Mouse (Mus musculus) thymus, adult 2 months (tissue): ENCODE measurements around the gene Ubash3b. TPM values are rescaled to one million over a fixed set of nuclear protein-coding genes. Genes with fewer than 3 reads are reported as not detected.

Experiments used
- DNase-seq: peaks from one replicate; pipeline ENCODE4 v3.0.0; 2021
- H3K27ac ChIP-seq: fragments of 200-500 bp; 2 replicates; pipeline ENCODE4 v1.5.1; 2012; ENCODE audit warnings: low read length, control low read depth; ENCODE audit not compliant: control insufficient read depth, insufficient read depth
- H3K27me3 ChIP-seq: fragments of 200-500 bp; 2 replicates; pipeline ENCODE4 v1.6.1; 2012; ENCODE audit warnings: mild to moderate bottlenecking, low read length, moderate library complexity, mixed read lengths; ENCODE audit not compliant: control insufficient read depth, insufficient read depth
- H3K36me3 ChIP-seq: fragments of 200-500 bp; 2 replicates; pipeline ENCODE4 v1.6.1; 2012; ENCODE audit warnings: mild to moderate bottlenecking, low read length, moderate library complexity; ENCODE audit not compliant: control insufficient read depth, insufficient read depth
- H3K4me1 ChIP-seq: fragments of 200-500 bp; replicated peaks from 2 replicates; pipeline ENCODE4 v1.6.1; 2012; ENCODE audit warnings: low read length; ENCODE audit not compliant: control insufficient read depth, insufficient read depth
- H3K4me3 ChIP-seq: fragments of 200-500 bp; 2 replicates; pipeline ENCODE4 v1.5.1; 2012; ENCODE audit warnings: mild to moderate bottlenecking, low read length, control low read depth, moderate library complexity; ENCODE audit not compliant: control insufficient read depth, insufficient read depth
- CTCF ChIP-seq: fragments of 200-500 bp; IDR thresholded peaks from 2 replicates; pipeline ENCODE4 v1.5.1; 2012; ENCODE audit warnings: mild to moderate bottlenecking, control low read depth, low read length, moderate library complexity, borderline replicate concordance; ENCODE audit not compliant: control insufficient read depth, poor library complexity, insufficient read depth; ENCODE audit errors: extremely low read depth
- POLR2A ChIP-seq: fragments of 200-500 bp; IDR thresholded peaks from 2 replicates; pipeline ENCODE4 v1.6.1; 2012; ENCODE audit warnings: mild to moderate bottlenecking, low read length, control low read depth, moderate library complexity; ENCODE audit not compliant: control insufficient read depth, poor library complexity, insufficient read depth; ENCODE audit errors: extremely low read depth
- WGBS: fragments of 180-500 bp; shearing (Covaris S2); methylation state at CpG from one replicate; pipeline ENCODE4 v1.1.7; 2018; 5-methylcytosine and 5-hydroxymethylcytosine counted together
- polyA plus RNA-seq: library from polyadenylated mRNA; depleted of rRNA; stranded (reverse); fragments of >200 nt; gene quantifications from 2 replicates; pipeline ENCODE4 v1.2.3, GENCODE M21; 2012

The Ubash3b gene
- polyA plus RNA-seq, 1 experiment, result 7.0 TPM

GRCm38 (mm10) chr9:41129802-41130480 is 31.6 kb downstream of the Ubash3b start:
- no peaks in the 10 kb centered on the region for H3K27me3 ChIP-seq
- H3K36me3 ChIP-seq, result no peaks in the 10 kb centered on the region
- H3K4me3 ChIP-seq, result no peak overlapping the region
- no peak overlapping the region; the same call in 1 of the 2 replicates for H3K27ac ChIP-seq
- no peak for DNase-seq
- WGBS, result 93% methylated on average over 10 of the region's 10 CpGs
- peaks cover 17% of the 10 kb centered on the region for H3K4me1 ChIP-seq
- TF ChIP-seq CTCF, result no peak
- no peak for TF ChIP-seq POLR2A

- peak; percentile 24 for DNase-seq
- no peaks in the 10 kb centered on the region for H3K36me3 ChIP-seq
- WGBS, result 20% methylated on average over 3 of the region's 3 CpGs
Measured at GRCm38 (mm10) chr9:41129273-41129672, 32.2 kb downstream of the Ubash3b start.

DNA sequence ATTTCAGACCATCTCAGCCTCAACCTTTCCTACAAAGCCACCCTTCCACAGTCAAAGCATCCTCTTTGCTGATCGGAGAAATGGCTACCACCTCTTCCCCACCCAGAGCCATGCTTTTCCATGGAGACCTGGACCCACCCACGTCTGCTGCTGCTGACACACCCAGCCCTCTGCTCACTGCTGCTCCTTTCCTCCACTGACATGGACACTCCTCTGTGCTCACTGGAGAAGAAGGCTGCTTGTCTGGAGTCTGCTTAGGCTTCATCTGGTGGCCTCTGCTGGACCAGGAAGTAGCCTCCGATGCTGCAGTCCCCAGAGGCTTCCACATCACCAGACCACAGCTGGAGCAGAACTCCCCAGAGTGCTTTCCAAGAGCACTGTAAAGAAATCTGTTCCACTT is 34.8 kb downstream of the Ubash3b start:
- Histone ChIP-seq H3K4me1 (peaks cover 13% of the 10 kb centered on the region), H3K27me3 (no peaks in the 10 kb centered on the region), H3K4me3 (no peak overlapping the region), H3K36me3 (no peaks in the 10 kb centered on the region), H3K27ac (no peak overlapping the region)
- TF ChIP-seq CTCF (no peak), POLR2A (no peak)
- DNase-seq, result no peak
- 87% methylated on average over 3 of the region's 3 CpGs for WGBS

More at GRCm38 (mm10) chr9:41129273-41129672, 32.2 kb downstream of the Ubash3b start:
- peaks cover 13% of the 10 kb centered on the region for H3K4me1 ChIP-seq
- TF ChIP-seq CTCF (no peak), POLR2A (no peak)
- no peaks in the 10 kb centered on the region for H3K27me3 ChIP-seq
- H3K4me3 ChIP-seq, result no peak overlapping the region
- H3K27ac ChIP-seq, result peak overlapping the region; percentile 19; the same call in 1 of the 2 replicates

DNA sequence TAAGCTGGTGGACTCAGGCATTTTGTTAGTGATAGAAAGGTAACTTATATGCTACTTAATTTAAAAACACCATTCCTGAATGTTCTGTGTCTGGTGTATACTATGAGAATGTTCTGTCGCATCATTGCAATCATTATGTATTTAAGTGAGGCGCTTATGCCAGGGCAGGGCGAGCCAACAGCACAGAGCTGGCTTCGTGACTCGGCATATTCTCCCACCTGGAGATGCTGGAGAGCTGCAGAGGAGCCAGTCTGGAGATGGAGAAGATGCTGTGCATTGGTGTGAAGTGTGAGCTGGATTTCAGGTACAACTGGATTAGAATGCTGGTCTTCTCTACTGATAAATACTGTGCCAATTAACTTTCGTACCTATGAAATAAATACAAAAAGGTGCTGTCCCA is 37.2 kb downstream of the Ubash3b start:
- Histone ChIP-seq H3K27me3 (no peaks in the 10 kb centered on the region), H3K4me1 (peaks cover 10% of the 10 kb centered on the region), H3K27ac (no peak overlapping the region), H3K36me3 (no peaks in the 10 kb centered on the region), H3K4me3 (no peak overlapping the region)
- DNase-seq, result no peak
- WGBS, result 96% methylated on average over 6 of the region's 6 CpGs
- TF ChIP-seq CTCF (no peak), POLR2A (no peak)

DNA sequence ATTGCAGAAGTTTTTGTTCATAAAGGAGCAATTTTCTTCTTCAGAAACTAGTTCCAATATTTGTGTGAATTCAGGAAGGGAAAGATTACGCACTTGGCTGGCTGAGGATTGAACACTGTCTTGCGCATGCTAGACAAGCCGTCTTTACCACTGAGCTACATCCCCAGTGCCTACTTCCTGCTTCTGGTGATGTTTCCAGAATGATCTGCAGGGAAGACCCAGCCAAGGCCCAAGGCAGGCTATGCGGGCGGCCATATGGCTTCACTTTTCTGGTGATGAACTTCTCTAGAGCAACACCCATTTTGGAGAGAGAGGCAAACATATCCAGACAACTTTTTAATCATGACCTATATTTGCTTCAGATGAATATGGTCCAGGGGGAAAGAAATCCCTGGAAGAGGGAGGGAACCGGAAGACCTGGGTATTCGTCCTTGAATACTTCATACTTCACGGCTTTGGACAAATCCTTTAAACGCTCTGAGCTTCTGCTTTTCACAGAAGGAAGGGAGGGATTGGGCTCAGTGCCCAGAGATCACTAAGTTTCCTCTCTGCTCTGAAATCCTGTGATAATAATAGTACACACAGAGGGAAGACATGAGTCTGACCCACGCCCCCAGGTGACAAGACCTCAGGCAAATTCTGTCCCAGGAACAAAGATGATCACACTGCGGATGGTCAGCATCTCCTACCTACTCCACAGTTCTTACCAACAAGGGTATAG is 38.9 kb downstream of the Ubash3b start:
- Histone ChIP-seq H3K36me3 (no peaks in the 10 kb centered on the region), H3K4me3 (no peak overlapping the region), H3K4me1 (peaks cover 17% of the 10 kb centered on the region), H3K27ac (no peak overlapping the region), H3K27me3 (no peaks in the 10 kb centered on the region)
- TF ChIP-seq POLR2A, result no peak
- TF ChIP-seq CTCF, result no peak
- WGBS, result 69% methylated on average over 11 of the region's 11 CpGs
- DNase-seq, result no peak

GRCm38 (mm10) chr9:41121701-41122354 is 39.7 kb downstream of the Ubash3b start:
- H3K36me3 ChIP-seq, result no peaks in the 10 kb centered on the region
- peaks cover 21% of the 10 kb centered on the region for H3K4me1 ChIP-seq
- DNase-seq, result no peak

More at GRCm38 (mm10) chr9:41121701-41122354, 39.7 kb downstream of the Ubash3b start:
- H3K27ac ChIP-seq, result no peak overlapping the region
- WGBS, result 92% methylated on average over 6 of the region's 6 CpGs
- no peaks in the 10 kb centered on the region for H3K27me3 ChIP-seq
- H3K4me3 ChIP-seq, result no peak overlapping the region
- TF ChIP-seq CTCF (no peak), POLR2A (no peak)
